Mouse (Mus musculus) cerebellum, postnatal 36 days (tissue): ENCODE results near the gene Hist1h4a.
A peak's percentile ranks its signal among the peaks of the same experiment; 100 is the strongest.

ENCODE experiments used
- DNase-seq, 2 experiments: peaks; one replicate each; pipeline ENCODE4 v3.0.0; 2021 to 2022; ENCODE audit warnings: mixed read lengths in 2 of 2

The Hist1h4a gene

GRCm38 (mm10) chr13:23757921-23758320 lies 3.1 kb downstream of the Hist1h4a start:
- no peak for DNase-seq

GRCm38 (mm10) chr13:23757211-23757773 lies 3.7 kb downstream of the Hist1h4a start:
- DNase-seq, result no peak

- DNase-seq, result peak; percentile 77 to 84
Observed at GRCm38 (mm10) chr13:23756790-23757189, 4.2 kb downstream of the Hist1h4a start, which contains the start of gene Hist1h4b. TSS of gene Hist1h4b (plus strand) at chr13:23757013.

GRCm38 (mm10) chr13:23755000-23755399 lies 6.0 kb downstream of the Hist1h4a start:
- no peak for DNase-seq

GRCm38 (mm10) chr13:23753314-23754078 lies 7.5 kb downstream of the Hist1h4a start:
- no peak for DNase-seq

GRCm38 (mm10) chr13:23752742-23753172 lies 8.3 kb downstream of the Hist1h4a start:
- no peak for DNase-seq

GRCm38 (mm10) chr13:23752067-23752741 lies 8.8 kb downstream of the Hist1h4a start, which contains the start of gene Hist1h3b:
TSS of gene Hist1h3b (plus strand) at chr13:23752267.
- peak; percentile 78 to 84 for DNase-seq

GRCm38 (mm10) chr13:23751478-23751956 lies 9.5 kb downstream of the Hist1h4a start:
- DNase-seq, result no peak

GRCm38 (mm10) chr13:23750839-23751477 lies 10.1 kb downstream of the Hist1h4a start, which contains the start of gene Hist1h2ab:
TSS of gene Hist1h2ab (plus strand) at chr13:23751126.
- DNase-seq, result peak; percentile 33 to 62

GRCm38 (mm10) chr13:23749563-23750121 lies 11.4 kb downstream of the Hist1h4a start:
- no peak for DNase-seq

- DNase-seq, result no peak
Observed at GRCm38 (mm10) chr13:23747892-23748288, 13.1 kb downstream of the Hist1h4a start.

GRCm38 (mm10) chr13:23747081-23747891 lies 13.7 kb downstream of the Hist1h4a start:
- DNase-seq, result no peak

- DNase-seq, result peak; percentile 60 to 72
Observed at GRCm38 (mm10) chr13:23746201-23747080, 14.6 kb downstream of the Hist1h4a start, which contains the start of gene Hist1h2bb. TSS of gene Hist1h2bb (plus strand) at chr13:23746734.

- DNase-seq, result peak; percentile 83 to 90
Observed at GRCm38 (mm10) chr13:23745381-23746161, 15.5 kb downstream of the Hist1h4a start, which contains the start of gene Hist1h3c. TSS of gene Hist1h3c (minus strand) at chr13:23745602.

- no peak for DNase-seq
Observed at GRCm38 (mm10) chr13:23744421-23745380, 16.3 kb downstream of the Hist1h4a start.

GRCm38 (mm10) chr13:23743963-23744362 lies 17.1 kb downstream of the Hist1h4a start:
- DNase-seq, result no peak

- no peak for DNase-seq
Observed at GRCm38 (mm10) chr13:23743215-23743614, 17.8 kb downstream of the Hist1h4a start.

- DNase-seq, result no peak
Observed at GRCm38 (mm10) chr13:23742007-23742406, 19.0 kb downstream of the Hist1h4a start.
